Mouse (Mus musculus): ENCODE measurements at regions not wholly inside any gene's neighbourhood (a gene's known extent, or its start where the extent isn't known, plus 50 kb on each side); places are given as distances from the start of the nearest gene placed in this dataset.

DNA sequence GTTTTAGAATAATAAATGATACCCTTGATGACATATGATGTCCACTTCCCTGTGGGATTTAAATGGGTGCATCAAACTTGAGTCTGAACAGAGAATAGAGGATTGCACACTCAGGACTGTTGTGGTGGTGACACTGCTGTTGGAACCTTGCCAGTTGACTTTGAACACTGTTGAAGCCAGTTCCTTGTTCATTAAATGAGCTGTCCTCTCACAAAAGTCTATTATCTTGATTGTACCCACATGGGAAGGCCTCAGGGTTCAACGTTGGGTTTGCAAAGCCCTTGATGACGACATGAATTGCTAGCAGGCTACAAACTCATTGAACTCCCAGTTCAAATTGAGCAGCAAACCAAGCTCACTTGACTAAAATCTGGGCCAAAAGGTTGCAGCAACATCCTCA, 237.3 kb upstream of the Atp2b1 start:
- ATAC-seq (ENCODE audit: extremely low read depth, insufficient number of reproducible peaks, low FRiP score, poor library complexity, severe bottlenecking): no peak

DNA sequence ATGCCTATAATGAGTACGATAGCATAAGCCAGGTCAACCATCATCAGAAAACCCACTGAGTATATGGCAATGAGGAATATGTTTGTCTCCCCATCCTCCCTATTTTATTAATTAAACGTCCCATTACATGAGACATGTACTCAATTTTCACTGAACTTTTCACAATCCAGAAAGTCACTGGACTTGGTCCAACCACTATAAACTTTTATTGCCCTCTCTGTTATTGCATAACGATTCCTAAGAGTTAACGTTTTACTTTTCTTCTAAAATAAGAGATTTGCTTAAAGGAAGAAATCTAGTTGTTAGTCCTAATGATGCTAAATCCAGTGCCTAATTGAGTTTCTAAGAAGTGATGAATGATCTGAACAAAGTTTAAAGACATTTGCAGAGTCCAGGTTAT, 236.0 kb upstream of the Atp2b1 start:
- no peak for ATAC-seq (ENCODE audit: extremely low read depth, insufficient number of reproducible peaks, low FRiP score, poor library complexity, severe bottlenecking)

DNA sequence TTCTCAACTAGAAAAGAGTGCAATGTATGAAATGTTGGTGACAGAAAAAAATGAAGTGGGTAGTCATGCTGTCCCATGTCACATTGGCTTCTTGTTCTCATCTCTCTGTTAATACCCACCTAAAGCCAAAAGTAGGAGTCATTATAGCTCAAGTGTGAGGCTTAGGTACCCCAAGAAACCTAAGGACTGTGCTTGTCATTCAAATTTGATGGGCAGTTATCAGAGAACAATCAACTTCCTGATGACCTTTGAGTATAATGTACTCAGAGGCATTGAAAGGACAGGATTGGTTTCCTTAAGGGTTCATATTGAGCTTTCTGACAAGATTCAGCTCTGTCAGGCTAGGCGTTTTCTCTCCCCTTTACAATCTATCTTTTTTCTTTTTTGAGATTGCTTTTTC, 231.8 kb upstream of the Atp2b1 start:
- no peak for ATAC-seq (ENCODE audit: extremely low read depth, insufficient number of reproducible peaks, low FRiP score, poor library complexity, severe bottlenecking)

DNA sequence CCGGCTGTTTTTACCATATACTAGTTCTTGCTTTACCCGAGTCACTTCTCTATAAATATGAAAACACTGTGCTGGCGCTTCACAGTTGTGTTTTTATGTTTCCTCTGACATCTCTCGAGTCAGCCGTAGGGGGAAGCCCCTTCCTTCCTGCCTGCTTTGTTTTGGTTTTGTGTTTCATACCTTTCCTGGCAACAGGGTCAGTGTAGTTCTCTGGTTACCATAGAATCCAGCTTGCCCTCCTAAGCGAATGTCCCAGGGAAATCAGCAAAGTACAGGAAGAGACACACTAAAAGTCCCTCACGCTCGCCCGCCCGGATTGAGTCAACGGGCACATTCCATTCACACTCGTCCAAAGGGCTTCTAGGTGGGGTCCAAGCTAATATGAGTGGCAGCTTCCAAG, 230.0 kb upstream of the Atp2b1 start:
- peak; percentile 95 for ATAC-seq (ENCODE audit: extremely low read depth, insufficient number of reproducible peaks, low FRiP score, poor library complexity, severe bottlenecking)

DNA sequence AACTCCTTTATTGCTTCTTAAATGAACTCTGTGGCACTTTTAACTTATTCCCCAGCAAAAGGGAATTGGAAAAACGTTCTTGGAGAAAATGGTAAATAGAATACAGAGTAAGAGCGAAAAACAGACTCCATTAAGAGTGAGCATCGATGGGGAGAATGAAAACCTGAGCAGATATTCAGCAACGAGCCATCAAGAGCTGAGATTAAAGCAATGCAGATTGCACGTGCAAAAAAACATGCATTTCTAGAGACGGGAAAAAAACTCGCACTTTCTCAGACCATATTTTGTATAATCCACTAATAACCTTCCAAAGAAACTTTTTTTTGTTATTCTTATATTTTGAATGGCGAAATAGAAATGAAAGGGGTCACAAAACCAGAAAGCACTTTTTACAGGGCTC, 229.5 kb upstream of the Atp2b1 start:
- no peak for ATAC-seq (ENCODE audit: extremely low read depth, insufficient number of reproducible peaks, low FRiP score, poor library complexity, severe bottlenecking)

DNA sequence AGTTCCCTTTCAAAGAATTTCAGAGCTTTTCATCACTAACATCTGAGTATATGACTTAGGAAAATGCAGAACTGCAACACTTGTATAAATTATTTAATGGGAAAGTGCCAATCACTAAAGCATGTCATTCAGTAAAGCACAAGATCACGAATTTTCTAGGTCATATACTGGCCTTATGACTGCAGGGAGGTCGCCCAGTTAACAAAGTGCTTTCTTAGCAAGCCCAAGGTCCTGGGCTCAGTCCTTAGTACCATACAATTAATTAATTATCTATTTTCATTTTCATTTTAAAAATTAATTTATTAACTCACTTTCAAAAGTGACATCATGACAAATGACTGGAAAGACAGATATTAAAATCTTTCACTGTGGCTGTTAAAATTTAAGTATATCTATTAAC, 228.5 kb upstream of the Atp2b1 start:
- no peak for ATAC-seq (ENCODE audit: extremely low read depth, insufficient number of reproducible peaks, low FRiP score, poor library complexity, severe bottlenecking)

DNA sequence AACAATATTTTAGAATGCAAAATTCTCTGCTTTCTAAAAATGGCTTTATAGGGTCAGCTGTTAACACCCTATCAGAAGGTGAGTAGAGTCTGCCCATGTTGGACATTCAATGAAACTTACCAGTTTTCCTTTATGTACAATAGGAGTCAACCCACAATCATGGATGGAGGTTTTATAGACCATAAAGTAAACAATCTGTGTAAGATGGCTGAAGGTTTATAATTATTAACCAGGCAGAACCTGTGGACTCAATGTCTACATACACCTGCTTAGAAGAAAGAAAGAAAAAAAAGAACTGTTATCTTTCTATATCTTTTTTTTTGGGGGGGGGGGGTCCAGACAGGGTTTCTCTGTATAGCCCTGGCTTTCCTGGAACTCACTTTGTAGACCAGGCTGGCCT, 227.8 kb upstream of the Atp2b1 start:
- no peak for ATAC-seq (ENCODE audit: extremely low read depth, insufficient number of reproducible peaks, low FRiP score, poor library complexity, severe bottlenecking)

DNA sequence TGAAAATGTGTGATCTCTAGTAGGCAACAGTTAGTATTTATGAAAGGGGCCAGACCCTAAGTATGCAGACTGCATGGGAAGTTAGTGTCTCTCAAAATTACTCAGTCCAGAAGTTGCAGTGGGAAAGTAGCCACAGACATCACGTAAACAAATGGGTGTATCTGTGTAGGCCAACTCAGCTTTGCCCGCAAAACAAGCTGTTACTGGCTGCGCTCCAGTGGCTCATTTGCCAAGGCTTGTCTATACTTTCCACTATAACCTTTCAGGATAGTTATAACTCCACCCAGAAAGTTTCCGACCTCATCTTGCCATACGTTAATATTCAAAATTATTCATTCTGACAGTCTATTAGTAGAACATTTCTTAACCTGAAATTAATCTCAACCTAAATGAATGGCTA, 222.4 kb upstream of the Atp2b1 start:
- ATAC-seq (ENCODE audit: extremely low read depth, insufficient number of reproducible peaks, low FRiP score, poor library complexity, severe bottlenecking): no peak

DNA sequence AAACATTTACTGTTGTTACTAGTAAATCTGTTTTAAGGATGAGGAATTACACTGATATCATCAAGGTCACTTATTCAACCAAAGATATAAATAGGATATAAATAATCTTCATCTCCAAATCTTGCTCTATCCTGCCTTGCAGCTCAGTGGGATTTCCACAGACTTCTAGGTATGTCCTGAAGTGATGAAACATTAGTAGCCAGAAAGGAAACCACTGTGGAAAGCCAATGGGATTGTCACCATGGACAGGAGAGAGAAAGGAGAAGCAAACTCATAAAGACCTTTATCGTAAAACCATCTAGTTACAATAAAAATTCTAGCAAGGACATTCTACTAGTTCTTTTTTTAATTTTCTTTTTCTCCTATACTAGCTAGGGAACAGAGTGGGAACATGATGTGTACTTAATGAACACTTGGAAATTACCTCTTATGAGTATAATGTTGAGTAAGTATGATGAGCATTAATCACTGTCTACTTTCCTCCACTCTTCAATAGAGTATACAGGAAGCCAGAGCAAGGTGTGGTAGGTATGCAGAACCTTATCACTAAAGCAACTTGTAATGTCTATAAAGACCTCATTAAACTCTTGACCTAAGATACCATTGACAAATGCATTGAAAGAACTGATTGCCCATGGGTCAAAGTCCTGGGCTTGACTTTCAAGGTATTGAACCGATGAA, 219.4 kb upstream of the Atp2b1 start:
- no peak for ATAC-seq (ENCODE audit: extremely low read depth, insufficient number of reproducible peaks, low FRiP score, poor library complexity, severe bottlenecking)

DNA sequence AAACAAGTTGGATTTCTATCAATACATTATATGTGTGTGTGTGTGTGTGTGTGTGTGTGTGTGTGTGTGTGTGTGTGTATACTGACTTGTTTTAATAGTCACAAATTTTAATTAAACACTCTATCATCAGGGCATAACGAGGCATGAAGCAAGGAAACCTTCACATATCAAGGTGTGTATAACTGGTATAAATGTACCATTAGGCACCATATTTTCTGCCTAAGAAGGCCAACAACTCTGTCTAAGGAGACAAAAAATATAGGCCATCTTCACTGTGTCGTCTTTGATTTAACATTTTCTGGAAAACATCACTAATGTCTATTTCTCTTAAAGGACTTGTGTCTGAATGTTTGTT, 218.9 kb upstream of the Atp2b1 start:
- ATAC-seq (ENCODE audit: extremely low read depth, insufficient number of reproducible peaks, low FRiP score, poor library complexity, severe bottlenecking): no peak

DNA sequence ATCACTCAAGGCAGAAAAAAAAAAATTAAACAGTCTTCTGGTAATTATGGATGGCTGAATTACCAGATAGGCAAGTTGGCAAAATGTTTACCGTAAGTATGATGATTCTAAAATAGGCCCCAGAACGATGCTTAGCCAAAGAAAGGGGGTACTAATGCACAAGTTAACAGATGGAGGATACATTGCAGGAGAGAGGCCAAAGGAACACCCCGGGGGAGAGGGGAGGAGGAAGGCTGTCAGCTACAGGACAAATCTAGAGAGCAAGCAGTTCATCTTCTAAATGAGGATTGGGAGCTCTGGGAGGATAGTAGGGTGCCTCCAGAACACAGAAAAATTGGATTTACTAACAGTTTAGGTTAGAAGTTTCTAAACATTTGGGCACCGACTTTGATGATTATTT, 216.3 kb upstream of the Atp2b1 start:
- ATAC-seq (ENCODE audit: extremely low read depth, insufficient number of reproducible peaks, low FRiP score, poor library complexity, severe bottlenecking): no peak

DNA sequence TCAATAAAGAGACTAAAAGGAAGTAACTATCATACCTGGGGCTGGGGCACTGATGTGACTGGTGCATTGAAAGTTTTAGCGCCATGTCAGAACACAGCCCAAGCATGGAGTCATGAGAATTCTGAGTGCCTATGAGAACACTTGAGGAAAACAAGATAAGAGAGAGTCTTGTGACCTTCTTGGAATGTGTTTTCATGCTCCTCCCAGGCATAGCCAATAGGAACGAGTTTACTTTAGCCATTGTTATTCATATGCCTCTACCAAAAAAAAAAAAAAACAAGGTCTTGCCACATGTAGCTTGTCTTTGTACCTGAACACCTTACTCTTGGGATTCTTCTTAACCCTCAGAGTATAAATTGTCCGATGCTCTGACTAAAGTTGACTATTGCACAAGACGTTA, 214.6 kb upstream of the Atp2b1 start:
- ATAC-seq (ENCODE audit: extremely low read depth, insufficient number of reproducible peaks, low FRiP score, poor library complexity, severe bottlenecking): no peak

DNA sequence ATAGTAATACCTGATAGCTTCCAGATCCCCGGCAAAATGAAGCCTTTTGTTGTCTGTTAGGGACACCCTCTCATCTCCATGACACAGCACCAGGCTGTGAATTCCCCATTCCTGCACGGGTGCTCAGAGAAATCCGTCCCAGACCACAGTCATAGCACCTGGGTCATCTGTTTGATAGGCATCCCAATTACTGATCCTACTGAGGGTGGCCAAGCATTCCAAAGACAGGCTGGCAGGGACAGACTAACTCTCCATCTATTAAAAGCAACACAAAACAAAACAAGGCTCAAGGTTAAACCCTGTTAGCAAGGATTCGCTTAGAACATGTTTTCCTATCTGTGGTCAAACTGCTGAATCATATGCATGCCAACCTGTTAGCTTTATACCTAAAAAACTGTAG, 213.8 kb upstream of the Atp2b1 start:
- ATAC-seq (ENCODE audit: extremely low read depth, insufficient number of reproducible peaks, low FRiP score, poor library complexity, severe bottlenecking): no peak

DNA sequence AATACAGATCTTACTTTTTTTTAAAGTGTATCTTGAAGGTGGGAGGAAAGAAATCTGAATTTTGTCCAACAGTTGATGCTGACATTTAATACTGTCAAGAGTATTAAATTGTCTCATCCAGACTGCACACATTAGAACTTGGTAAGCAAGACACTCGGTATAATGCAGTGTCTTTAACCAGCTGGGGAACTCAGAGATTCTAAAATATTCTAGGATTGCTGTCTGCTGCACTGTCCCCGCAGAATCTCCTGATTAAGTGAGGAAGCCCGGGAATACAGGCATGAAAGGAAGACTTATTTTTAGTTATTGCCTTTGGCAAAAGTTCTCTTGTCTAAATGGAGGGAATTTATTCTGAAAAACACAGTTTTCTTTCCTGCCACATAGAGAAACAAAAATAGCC, 212.9 kb upstream of the Atp2b1 start:
- no peak for ATAC-seq (ENCODE audit: extremely low read depth, insufficient number of reproducible peaks, low FRiP score, poor library complexity, severe bottlenecking)

DNA sequence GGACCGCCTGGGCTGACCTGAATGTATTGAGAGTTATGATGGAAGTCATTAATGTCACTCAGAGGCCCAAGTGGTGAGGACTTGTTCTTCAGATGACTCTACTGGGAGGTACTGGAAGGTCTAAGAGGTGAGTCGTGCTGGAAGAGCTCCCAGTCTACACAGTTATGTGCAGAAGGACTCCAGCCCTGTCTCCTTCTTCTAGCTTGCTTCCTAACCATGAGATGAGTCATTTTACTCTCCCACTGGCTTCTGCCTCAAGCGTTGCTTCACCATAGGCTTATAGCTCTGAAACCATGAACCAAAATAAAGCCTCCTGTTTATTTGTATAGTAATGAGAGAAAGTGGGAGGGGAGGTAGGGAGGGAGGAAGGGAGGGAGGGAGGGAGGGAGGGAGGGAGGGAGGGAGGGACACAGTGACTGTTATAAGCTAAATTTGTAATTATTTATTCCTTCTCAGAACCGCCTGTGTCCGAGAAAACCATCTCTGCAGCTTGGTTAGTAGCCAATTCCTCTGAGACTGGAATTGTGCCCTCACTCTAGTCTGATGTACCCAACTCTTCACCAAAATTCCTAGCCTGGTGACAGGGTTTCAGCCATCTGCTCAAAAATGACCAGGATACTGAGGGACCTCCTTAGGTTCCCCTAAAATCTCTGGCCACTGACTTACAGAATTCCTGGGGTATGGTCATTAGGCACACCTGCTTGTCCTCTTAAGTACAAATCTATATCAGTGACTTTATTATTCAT, 211.6 kb upstream of the Atp2b1 start:
- ATAC-seq (ENCODE audit: extremely low read depth, insufficient number of reproducible peaks, low FRiP score, poor library complexity, severe bottlenecking): no peak

DNA sequence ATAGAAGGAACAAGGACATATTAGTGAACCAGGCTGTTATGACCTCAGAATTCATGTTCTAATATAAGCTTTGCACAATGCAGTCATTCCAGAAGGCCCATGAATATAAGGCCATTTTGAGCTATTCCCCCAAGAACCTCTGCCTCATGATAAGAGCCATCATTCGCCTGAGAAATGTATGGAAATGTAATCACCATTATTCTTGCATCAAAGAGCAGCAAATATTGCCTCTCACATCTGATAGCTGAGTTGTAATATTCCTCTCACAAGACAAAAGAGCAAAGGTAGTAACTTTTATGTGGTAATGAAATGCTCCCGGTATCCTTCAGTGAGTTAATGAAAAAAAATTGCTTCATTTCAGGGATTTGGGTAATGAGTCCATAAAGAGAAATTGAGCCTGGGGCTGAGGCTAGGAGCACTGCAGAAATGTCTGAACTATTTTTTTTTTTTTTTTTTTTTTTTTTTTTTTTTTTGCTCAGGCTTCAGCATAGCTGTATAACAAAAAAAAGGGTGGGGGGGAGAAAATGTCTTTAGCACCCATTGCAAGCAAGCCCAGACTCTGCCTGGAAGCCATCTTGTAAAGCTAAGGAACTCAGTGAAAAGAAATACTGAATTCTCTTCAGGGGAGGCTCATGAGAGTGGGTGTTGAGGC, 210.4 kb upstream of the Atp2b1 start:
- no peak for ATAC-seq (ENCODE audit: extremely low read depth, insufficient number of reproducible peaks, low FRiP score, poor library complexity, severe bottlenecking)

DNA sequence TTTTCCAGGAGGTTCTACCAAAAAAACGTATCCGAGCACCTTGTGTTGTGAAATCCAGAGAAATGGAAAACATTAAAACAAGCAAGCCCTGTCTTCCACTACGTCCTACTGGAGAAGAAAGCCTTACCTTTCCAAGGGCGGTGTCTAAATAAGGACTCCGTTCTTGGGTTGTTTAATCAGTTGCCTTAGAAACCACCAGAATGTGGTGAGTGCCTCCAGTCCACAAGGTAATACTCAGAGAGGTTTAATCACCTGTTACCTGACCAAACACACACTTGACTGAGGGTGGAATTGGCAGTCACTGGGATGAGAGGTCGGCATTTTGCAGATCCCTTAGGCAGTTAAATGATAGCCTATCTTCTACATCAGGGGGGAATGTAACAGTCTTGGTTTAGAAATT, 209.6 kb upstream of the Atp2b1 start:
- ATAC-seq (ENCODE audit: extremely low read depth, insufficient number of reproducible peaks, low FRiP score, poor library complexity, severe bottlenecking): no peak

DNA sequence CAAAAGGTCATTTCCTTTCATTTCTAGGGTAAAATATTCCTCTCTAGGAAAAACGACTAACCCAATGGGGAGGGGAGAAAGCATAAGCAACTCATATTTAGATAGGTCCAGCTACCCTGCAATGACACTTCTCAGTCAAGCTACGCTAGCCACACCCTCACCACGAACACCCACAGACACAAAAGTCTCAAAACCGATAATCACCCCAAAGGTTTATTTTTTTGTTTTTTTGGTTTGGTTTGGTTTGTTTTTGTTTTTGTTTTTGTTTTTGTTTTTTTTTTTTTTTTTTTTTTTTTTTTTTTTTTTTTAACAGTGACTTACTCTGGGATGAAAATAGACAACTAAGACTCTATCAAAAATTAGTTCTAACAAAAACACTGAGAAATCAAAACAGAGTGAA, 196.3 kb upstream of the Atp2b1 start:
- ATAC-seq (ENCODE audit: extremely low read depth, insufficient number of reproducible peaks, low FRiP score, poor library complexity, severe bottlenecking): no peak

DNA sequence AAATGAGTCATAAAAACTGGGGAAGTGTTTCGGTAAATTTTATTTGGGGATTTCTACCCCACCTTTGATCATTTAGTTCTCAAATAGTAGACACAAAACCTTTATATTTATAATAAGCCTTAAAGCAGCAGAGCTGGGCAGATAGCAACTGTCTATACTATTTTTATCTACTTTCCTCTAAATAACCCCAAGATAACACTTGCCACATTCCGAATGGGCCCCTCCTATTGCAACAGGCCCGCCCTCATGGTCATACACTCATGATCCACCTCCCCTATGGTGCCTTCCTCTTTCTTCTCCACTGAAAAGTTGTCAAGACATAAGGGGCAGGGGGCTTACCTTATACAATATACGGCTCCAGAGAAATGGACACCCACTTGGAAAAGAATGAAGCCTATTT, 195.5 kb upstream of the Atp2b1 start:
- ATAC-seq (ENCODE audit: extremely low read depth, insufficient number of reproducible peaks, low FRiP score, poor library complexity, severe bottlenecking): no peak

DNA sequence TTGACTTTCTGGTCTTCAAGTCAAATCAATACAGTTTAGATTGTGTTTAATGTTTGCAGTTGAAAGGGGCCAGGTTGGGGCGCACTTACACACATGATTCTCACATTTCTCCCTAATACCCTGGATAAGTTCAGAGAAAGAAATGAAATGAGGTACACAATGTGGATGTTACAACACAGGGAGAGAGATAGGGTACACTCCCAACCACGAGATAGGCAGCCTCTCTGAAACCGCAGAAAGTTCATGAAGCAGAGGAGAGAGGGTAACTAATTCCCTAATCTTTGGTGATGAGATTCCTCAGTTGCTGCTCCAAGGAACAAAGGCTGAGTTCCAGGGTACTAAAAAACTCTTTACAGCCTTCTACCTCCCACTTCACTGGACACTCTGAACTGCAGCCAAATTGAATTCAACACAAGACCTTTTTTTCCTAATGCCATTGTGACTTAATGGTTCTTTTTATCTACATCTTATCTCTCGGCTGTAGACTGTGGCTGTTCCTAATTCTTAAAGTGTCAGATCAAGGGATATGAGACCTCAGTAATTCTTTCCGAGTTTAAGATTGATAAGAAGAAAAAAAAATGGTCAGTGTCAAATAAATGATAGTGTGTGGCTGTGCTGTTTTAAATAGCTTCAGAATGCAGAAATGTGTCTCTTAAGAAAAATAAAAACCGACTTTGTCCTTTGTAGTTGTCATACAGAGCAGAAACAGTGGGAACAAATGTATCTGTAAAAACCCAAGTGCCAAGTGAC, 193.8 kb upstream of the Atp2b1 start:
- ATAC-seq (ENCODE audit: extremely low read depth, insufficient number of reproducible peaks, low FRiP score, poor library complexity, severe bottlenecking): no peak

Data from neutrophil, adult 5-6 weeks (primary cell).